26 mouse cellular contexts compared by ENCODE assay signal in genomic region chr5:7540646-7541038, GRCm38 (mm10).
A peak's percentile ranks its signal among the peaks of the same experiment; 100 is the strongest.
DNase-seq lines count a peak whose midpoint lies in the region; ATAC-seq and TF ChIP-seq lines count a peak whose summit lies in the region.
"Had no signal": no experiment of that assay in that cellular context is flagged by ENCODE, and none has a peak within 500 bp of the region (broad histone marks: within the 10 kb centered on the region; RNA-seq: fewer than 3 reads in every experiment).

No protein-coding gene starts in this region.

- no peak overlapping the region for H3K9ac ChIP-seq in kidney, postnatal 0 days (ENCODE audit: low read depth, low read length)
- no peak overlapping the region for H3K9ac ChIP-seq in kidney, embryonic 15.5 days
- H3K9ac ChIP-seq in neural tube, embryonic 13.5 days, result no peak overlapping the region
- no peak overlapping the region for H3K9ac ChIP-seq in limb, embryonic 13.5 days
- H3K9ac ChIP-seq in neural tube, embryonic 15.5 days (replicated peaks), result no peak overlapping the region
- H3K9ac ChIP-seq: embryonic facial prominence, embryonic 12.5 days; embryonic facial prominence, embryonic 15.5 days; forebrain, postnatal 0 days; heart, embryonic 12.5 days; heart, embryonic 15.5 days; hindbrain, embryonic 14.5 days had no signal

- peak; percentile 39 for DNase-seq in kidney, postnatal 0 days (ENCODE audit: low spot score)
- DNase-seq in neural tube, embryonic 10.5 days (ENCODE audit: extremely low spot score, low spot score), result no peak
- DNase-seq in spleen, postnatal 4 days (ENCODE audit: low spot score in 2 of 2), result no peak
- DNase-seq in adrenal gland, postnatal 10 days, result no peak
- DNase-seq: adrenal gland, adult 8-10 months; adrenal gland, postnatal 36 days; cerebellum, adult 18-20 months; cerebellum, adult 9-11 months; cerebellum, postnatal 25 days; forebrain, postnatal 0 days; gastrocnemius, postnatal 25 days; heart, adult 18-20 months; heart, postnatal 10 days; heart, postnatal 36 days had no signal

- no peaks in the 10 kb centered on the region for H3K27me3 ChIP-seq in kidney, postnatal 0 days (ENCODE audit: insufficient read depth, low read length)
- H3K27me3 ChIP-seq in kidney, embryonic 15.5 days, result no peaks in the 10 kb centered on the region
- H3K27me3 ChIP-seq in neural tube, embryonic 13.5 days, result no peaks in the 10 kb centered on the region
- H3K27me3 ChIP-seq in limb, embryonic 13.5 days, result no peaks in the 10 kb centered on the region
- no peaks in the 10 kb centered on the region for H3K27me3 ChIP-seq in neural tube, embryonic 15.5 days (replicated peaks)
- H3K27me3 ChIP-seq: embryonic facial prominence, embryonic 12.5 days; embryonic facial prominence, embryonic 15.5 days; heart, embryonic 12.5 days; heart, embryonic 15.5 days had no signal

- 57% methylated on average over 4 of the region's 4 CpGs for WGBS in kidney, postnatal 0 days
- WGBS in kidney, embryonic 15.5 days, result 69% methylated on average over 4 of the region's 4 CpGs
- WGBS in neural tube, embryonic 13.5 days, result 82% methylated on average over 4 of the region's 4 CpGs
- 25% methylated on average over 4 of the region's 4 CpGs for whole genome bisulfite sequencing in limb, embryonic 13.5 days
- 66% methylated on average over 4 of the region's 4 CpGs for WGBS in neural tube, embryonic 15.5 days

- no peak overlapping the region for H3K4me3 ChIP-seq in kidney, postnatal 0 days (replicated peaks; ENCODE audit: low read depth, low read length)
- no peak overlapping the region for H3K4me3 ChIP-seq in kidney, embryonic 15.5 days (replicated peaks)
- H3K4me3 ChIP-seq in neural tube, embryonic 13.5 days, result no peak overlapping the region
- H3K4me3 ChIP-seq in limb, embryonic 13.5 days, result no peak overlapping the region
- no peak overlapping the region for H3K4me3 ChIP-seq in neural tube, embryonic 15.5 days (replicated peaks)
- H3K4me3 ChIP-seq: embryonic facial prominence, embryonic 12.5 days; embryonic facial prominence, embryonic 15.5 days; heart, embryonic 12.5 days; heart, embryonic 15.5 days; hindbrain, embryonic 10.5 days had no signal

- TF ChIP-seq CTCF in kidney, postnatal 0 days (IDR thresholded peaks at IDR 0.05; ENCODE audit: low read depth), result no peak

- no peak overlapping the region for H3K27ac ChIP-seq in kidney, postnatal 0 days
- no peak overlapping the region for H3K27ac ChIP-seq in kidney, embryonic 15.5 days
- peak overlapping the region; percentile 13; the same call in 1 of the 2 replicates for H3K27ac ChIP-seq in neural tube, embryonic 13.5 days (replicated peaks)
- H3K27ac ChIP-seq in limb, embryonic 13.5 days, result no peak overlapping the region
- 0 out of 2 replicates have a peak overlapping the region, but pooled peaks have one; percentile 15 for H3K27ac ChIP-seq in neural tube, embryonic 15.5 days (replicated peaks)
- H3K27ac ChIP-seq: embryonic facial prominence, embryonic 12.5 days; embryonic facial prominence, embryonic 15.5 days; heart, embryonic 15.5 days; hindbrain, embryonic 10.5 days; hindbrain, embryonic 14.5 days had no signal

- H3K9me3 ChIP-seq in kidney, postnatal 0 days (replicated peaks; ENCODE audit: low read length), result no peaks in the 10 kb centered on the region
- H3K9me3 ChIP-seq in kidney, embryonic 15.5 days (replicated peaks), result no peaks in the 10 kb centered on the region
- H3K9me3 ChIP-seq in neural tube, embryonic 13.5 days, result no peaks in the 10 kb centered on the region
- no peaks in the 10 kb centered on the region for H3K9me3 ChIP-seq in limb, embryonic 13.5 days
- no peaks in the 10 kb centered on the region for H3K9me3 ChIP-seq in neural tube, embryonic 15.5 days (replicated peaks)
- H3K9me3 ChIP-seq: embryonic facial prominence, embryonic 12.5 days; embryonic facial prominence, embryonic 15.5 days; heart, embryonic 12.5 days; heart, embryonic 15.5 days; hindbrain, embryonic 10.5 days had no signal

- ATAC-seq in kidney, postnatal 0 days (replicated peaks; ENCODE audit: low FRiP score, low read depth), result no peak
- ATAC-seq in kidney, embryonic 15.5 days (replicated peaks; ENCODE audit: low FRiP score), result no peak
- ATAC-seq in neural tube, embryonic 13.5 days (ENCODE audit: low read depth), result no peak
- ATAC-seq in limb, embryonic 13.5 days (ENCODE audit: low FRiP score, low read depth), result peak; percentile 61; the same call in 1 of the 2 replicates
- peak; percentile 58; the same call in 1 of the 2 replicates for ATAC-seq in neural tube, embryonic 15.5 days (ENCODE audit: low FRiP score)
- ATAC-seq: activated CD4-positive, CD25-positive, alpha-beta regulatory T cell, adult 4 months; forebrain, embryonic 14.5 days; forebrain, postnatal 0 days had no signal

- no peak overlapping the region for H3K4me2 ChIP-seq in kidney, postnatal 0 days (ENCODE audit: low read length)
- H3K4me2 ChIP-seq in kidney, embryonic 15.5 days, result no peak overlapping the region
- no peak overlapping the region for H3K4me2 ChIP-seq in neural tube, embryonic 13.5 days
- H3K4me2 ChIP-seq in limb, embryonic 13.5 days (replicated peaks), result no peak overlapping the region
- no peak overlapping the region for H3K4me2 ChIP-seq in neural tube, embryonic 15.5 days
- H3K4me2 ChIP-seq: embryonic facial prominence, embryonic 12.5 days; embryonic facial prominence, embryonic 15.5 days; heart, embryonic 12.5 days; heart, embryonic 15.5 days; hindbrain, embryonic 14.5 days had no signal

- no peaks in the 10 kb centered on the region for H3K36me3 ChIP-seq in kidney, postnatal 0 days (ENCODE audit: insufficient read depth, low read length)
- H3K36me3 ChIP-seq in kidney, embryonic 15.5 days, result no peaks in the 10 kb centered on the region
- no peaks in the 10 kb centered on the region for H3K36me3 ChIP-seq in neural tube, embryonic 13.5 days
- H3K36me3 ChIP-seq in limb, embryonic 13.5 days, result no peaks in the 10 kb centered on the region
- no peaks in the 10 kb centered on the region for H3K36me3 ChIP-seq in neural tube, embryonic 15.5 days
- H3K36me3 ChIP-seq: embryonic facial prominence, embryonic 12.5 days; embryonic facial prominence, embryonic 15.5 days; heart, embryonic 12.5 days; heart, embryonic 15.5 days; hindbrain, embryonic 10.5 days had no signal

- H3K4me1 ChIP-seq in kidney, postnatal 0 days (replicated peaks; ENCODE audit: insufficient read depth, low read length), result no peaks in the 10 kb centered on the region
- no peaks in the 10 kb centered on the region for H3K4me1 ChIP-seq in kidney, embryonic 15.5 days
- H3K4me1 ChIP-seq in neural tube, embryonic 13.5 days (replicated peaks), result peaks cover 12% of the 10 kb centered on the region; the same call in 1 of the 2 replicates
- H3K4me1 ChIP-seq in limb, embryonic 13.5 days, result peaks cover 9% of the 10 kb centered on the region; the same call in 1 of the 2 replicates
- peaks cover 8% of the 10 kb centered on the region for H3K4me1 ChIP-seq in neural tube, embryonic 15.5 days
- H3K4me1 ChIP-seq: embryonic facial prominence, embryonic 12.5 days; embryonic facial prominence, embryonic 15.5 days; heart, embryonic 12.5 days; heart, embryonic 15.5 days; hindbrain, embryonic 10.5 days had no signal

Comparison
In these comparisons a context has a peak if more than half of its experiments do, and no peak if none do; other contexts are left out.
1. ATAC-seq: peak in limb, embryonic 13.5 days (single experiment) and neural tube, embryonic 15.5 days (single experiment); none in kidney, postnatal 0 days (single experiment), kidney, embryonic 15.5 days (single experiment) and neural tube, embryonic 13.5 days (single experiment).
2. H3K27ac ChIP-seq: peak in neural tube, embryonic 13.5 days (single experiment) and neural tube, embryonic 15.5 days (single experiment); none in kidney, postnatal 0 days (single experiment), kidney, embryonic 15.5 days (single experiment) and limb, embryonic 13.5 days (single experiment).